Mouse (Mus musculus) ES-Bruce4 (cell line): ENCODE measurements around the gene 4930519G04Rik.

Experiments used
- CTCF ChIP-seq: IDR thresholded peaks from one replicate; pipeline ENCODE4 v1.8.1; 2011; ENCODE audit warnings: low read depth, low read length
- EP300 ChIP-seq: IDR thresholded peaks from 2 replicates; pipeline ENCODE4 v1.6.1; 2011; ENCODE audit warnings: low read depth, low read length; ENCODE audit not compliant: insufficient read depth
- POLR2A ChIP-seq: IDR thresholded peaks from one replicate; pipeline ENCODE4 v1.8.1; 2011; ENCODE audit warnings: low read length; ENCODE audit not compliant: insufficient read depth

DNA sequence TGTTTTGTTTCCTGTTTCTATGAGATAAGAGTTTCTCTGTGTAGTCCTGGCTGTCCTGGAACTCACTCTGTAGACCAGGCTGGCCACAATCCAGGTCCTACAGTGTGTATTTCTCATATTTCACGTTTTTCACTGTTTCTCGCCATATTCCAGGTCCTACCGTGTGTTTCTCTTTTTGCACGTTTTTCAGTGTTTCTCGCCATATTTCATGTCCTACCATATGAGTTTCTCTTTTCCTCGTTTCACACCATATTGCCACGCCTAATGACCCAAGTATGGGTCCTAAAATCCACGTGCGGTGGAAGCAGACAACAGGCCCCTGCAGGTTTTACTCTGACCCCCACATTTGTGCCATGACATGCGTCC, 68.9 kb downstream of the 4930519G04Rik start:
- TF ChIP-seq CTCF (no peak), POLR2A (no peak), EP300 (no peak)
